Mouse (Mus musculus) ES-E14 (cell line): ENCODE results near the gene Pla2g15.

Experiments
- CHD2 ChIP-seq: IDR thresholded peaks from 2 replicates; pipeline ENCODE4 v1.6.1; 2014; ENCODE audit warnings: mild to moderate bottlenecking, low read depth, low read length, inconsistent platforms
- MAFK ChIP-seq: IDR thresholded peaks from 2 replicates; pipeline ENCODE4 v1.6.1; 2014; ENCODE audit warnings: mild to moderate bottlenecking, low read depth, low read length, inconsistent platforms; ENCODE audit not compliant: insufficient read depth
- ZNF384 ChIP-seq: IDR thresholded peaks from 2 replicates; pipeline ENCODE4 v1.6.1; 2012; ENCODE audit warnings: low read depth, low read length, inconsistent platforms

GRCm38 (mm10) chr8:106151041-106151440 is 842 bp downstream of the Pla2g15 start:
- TF ChIP-seq ZNF384: no peak
- no peak for TF ChIP-seq MAFK
- TF ChIP-seq CHD2: no peak
